Mouse (Mus musculus) layer of hippocampus, postnatal 10 days (tissue): ENCODE data around the gene Nfib. TPM values are rescaled to one million over a fixed set of nuclear protein-coding genes. Genes with fewer than 3 reads are reported as not detected.

Experiments used
- DNase-seq, 2 experiments: peaks; one replicate each; pipeline ENCODE4 v3.0.0; 2021; ENCODE audit warnings: low spot score in 2 of 2
- total RNA-seq, 2 experiments: library from RNA; stranded (reverse); gene quantifications; 2 replicates each; pipeline ENCODE4 v1.2.3; 2021

Nfib gene
- total RNA-seq, 2 experiments from 2014 or later: 218 to 236 TPM

- peak in 1 of 2 experiments; percentile 15 for DNase-seq
Observed at GRCm38 (mm10) chr4:82502611-82503010, 202.9 kb downstream of the Nfib start.

- DNase-seq: peak in 1 of 2 experiments; percentile 10
Observed at GRCm38 (mm10) chr4:82502012-82502411, 203.5 kb downstream of the Nfib start.

GRCm38 (mm10) chr4:82500578-82501098 is 204.9 kb downstream of the Nfib start:
- peak in 1 of 2 experiments; percentile 27 for DNase-seq

GRCm38 (mm10) chr4:82499725-82500577 is 205.6 kb downstream of the Nfib start:
- DNase-seq: peak in 1 of 2 experiments; percentile 37

- peak; percentile 44 to 66 for DNase-seq
Observed at GRCm38 (mm10) chr4:82499238-82499637, 206.3 kb downstream of the Nfib start.

- DNase-seq: peak; percentile 64 to 69
Observed at GRCm38 (mm10) chr4:82497671-82498631, 207.6 kb downstream of the Nfib start.

GRCm38 (mm10) chr4:82497141-82497566 is 208.4 kb downstream of the Nfib start:
- peak; percentile 38 to 48 for DNase-seq

GRCm38 (mm10) chr4:82496383-82496782 is 209.2 kb downstream of the Nfib start:
- DNase-seq: peak in 1 of 2 experiments; percentile 20

- DNase-seq: peak in 1 of 2 experiments; percentile 51
Observed at GRCm38 (mm10) chr4:82495605-82496004, 209.9 kb downstream of the Nfib start.

- peak; percentile 86 to 88 for DNase-seq
Observed at GRCm38 (mm10) chr4:82494829-82495228, 210.7 kb downstream of the Nfib start.

- DNase-seq: peak in 1 of 2 experiments; percentile 6
Observed at GRCm38 (mm10) chr4:82494424-82494823, 211.1 kb downstream of the Nfib start.

- no peak for DNase-seq
Observed at GRCm38 (mm10) chr4:82493865-82494264, 211.7 kb downstream of the Nfib start.

GRCm38 (mm10) chr4:82493363-82493762 is 212.2 kb downstream of the Nfib start:
- no peak for DNase-seq

- no peak for DNase-seq
Observed at GRCm38 (mm10) chr4:82492737-82493136, 212.8 kb downstream of the Nfib start.

- DNase-seq: no peak
Observed at GRCm38 (mm10) chr4:82489939-82490338, 215.6 kb downstream of the Nfib start.

GRCm38 (mm10) chr4:82485910-82486309 is 219.6 kb downstream of the Nfib start:
- DNase-seq: no peak

GRCm38 (mm10) chr4:82483871-82484270 is 221.7 kb downstream of the Nfib start:
- DNase-seq: no peak

- no peak for DNase-seq
Observed at GRCm38 (mm10) chr4:82483298-82483697, 222.3 kb downstream of the Nfib start.

GRCm38 (mm10) chr4:82480635-82481034 is 224.9 kb downstream of the Nfib start:
- no peak for DNase-seq

GRCm38 (mm10) chr4:82479394-82479793 is 226.2 kb downstream of the Nfib start:
- no peak for DNase-seq

GRCm38 (mm10) chr4:82477742-82478141 is 227.8 kb downstream of the Nfib start:
- no peak for DNase-seq
